Mouse (Mus musculus): Measurements from ENCODE around the gene Ntrk1. TPM values are rescaled to one million over a fixed set of nuclear protein-coding genes. Genes with fewer than 3 reads are reported as not detected.

Ntrk1 gene
- polyA plus RNA-seq, 1 experiment from 2014 or later = 8.4 TPM

- WGBS = 71% methylated on average over 25 of the region's 25 CpGs
These were observed 11.5 kb downstream of the Ntrk1 start for GRCm38 (mm10) chr3:87783282-87784023.

GRCm38 (mm10) chr3:87779086-87779485, 15.9 kb downstream of the Ntrk1 start:
- Histone ChIP-seq H3K4me1 (peaks cover 19% of the 10 kb centered on the region), H3K9me3 (replicated peaks) (no peaks in the 10 kb centered on the region), H3K36me3 (no peaks in the 10 kb centered on the region), H3K4me3 (replicated peaks) (no peak overlapping the region), H3K4me2 (no peak overlapping the region), H3K27me3 (peaks cover 39% of the 10 kb centered on the region), H3K9ac (no peak overlapping the region), H3K27ac (no peak overlapping the region)
- WGBS = 25% methylated on average over 2 of the region's 2 CpGs
- no peak for ATAC-seq (replicated peaks; ENCODE audit: low FRiP score)

More at GRCm38 (mm10) chr3:87783282-87784023, 11.5 kb downstream of the Ntrk1 start:
- ATAC-seq (replicated peaks; ENCODE audit: low FRiP score) = peak; percentile 50
- H3K27me3 ChIP-seq = peaks cover 17% of the 10 kb centered on the region
- H3K27ac ChIP-seq = peak overlapping the region; percentile 30
- no peak overlapping the region for H3K9ac ChIP-seq
- peak overlapping the region; percentile 0; the same call in 1 of the 2 replicates for H3K4me2 ChIP-seq
- H3K4me1 ChIP-seq = peaks cover 18% of the 10 kb centered on the region
- H3K9me3 ChIP-seq (replicated peaks) = no peaks in the 10 kb centered on the region
- no peaks in the 10 kb centered on the region for H3K36me3 ChIP-seq
- H3K4me3 ChIP-seq (replicated peaks) = no peak overlapping the region

GRCm38 (mm10) chr3:87778283-87778682, 16.7 kb downstream of the Ntrk1 start:
- no peak for ATAC-seq (replicated peaks; ENCODE audit: low FRiP score)
- Histone ChIP-seq H3K27me3 (peaks cover 39% of the 10 kb centered on the region), H3K4me3 (replicated peaks) (no peak overlapping the region), H3K9ac (no peak overlapping the region), H3K4me2 (peak overlapping the region; percentile 24), H3K36me3 (no peaks in the 10 kb centered on the region), H3K4me1 (peaks cover 19% of the 10 kb centered on the region), H3K27ac (no peak overlapping the region), H3K9me3 (replicated peaks) (no peaks in the 10 kb centered on the region)
- WGBS = 44% methylated on average over 23 of the region's 23 CpGs

GRCm38 (mm10) chr3:87771088-87771487, 23.9 kb downstream of the Ntrk1 start:
- ATAC-seq (replicated peaks; ENCODE audit: low FRiP score) = peak; percentile 30; the same call in 1 of the 2 replicates
- Histone ChIP-seq H3K4me3 (replicated peaks) (no peak overlapping the region), H3K9me3 (replicated peaks) (no peaks in the 10 kb centered on the region), H3K9ac (no peak overlapping the region), H3K36me3 (no peaks in the 10 kb centered on the region), H3K27ac (0 out of 2 replicates have a peak overlapping the region, but pooled peaks have one; percentile 25), H3K27me3 (no peaks in the 10 kb centered on the region), H3K4me2 (peak overlapping the region; percentile 14; the same call in 1 of the 2 replicates), H3K4me1 (peaks cover 53% of the 10 kb centered on the region)
- WGBS = 32% methylated on average over 6 of the region's 6 CpGs

- Histone ChIP-seq H3K27me3 (no peaks in the 10 kb centered on the region), H3K4me3 (replicated peaks) (no peak overlapping the region), H3K4me2 (no peak overlapping the region), H3K9ac (no peak overlapping the region), H3K4me1 (peaks cover 61% of the 10 kb centered on the region), H3K27ac (no peak overlapping the region), H3K9me3 (replicated peaks) (no peaks in the 10 kb centered on the region), H3K36me3 (no peaks in the 10 kb centered on the region)
- ATAC-seq (replicated peaks; ENCODE audit: low FRiP score) = no peak
- 0% methylated on average over 4 of the region's 4 CpGs for WGBS
These were observed 24.7 kb downstream of the Ntrk1 start for GRCm38 (mm10) chr3:87770280-87770679.

- Histone ChIP-seq H3K9me3 (replicated peaks) (no peaks in the 10 kb centered on the region), H3K27me3 (no peaks in the 10 kb centered on the region), H3K27ac (no peak overlapping the region), H3K9ac (no peak overlapping the region), H3K4me1 (peaks cover 68% of the 10 kb centered on the region), H3K4me2 (no peak overlapping the region), H3K4me3 (replicated peaks) (no peak overlapping the region), H3K36me3 (no peaks in the 10 kb centered on the region)
- WGBS = 79% methylated on average over 8 of the region's 8 CpGs
- ATAC-seq (replicated peaks; ENCODE audit: low FRiP score) = no peak
These were observed 25.5 kb downstream of the Ntrk1 start for GRCm38 (mm10) chr3:87769506-87769905.

GRCm38 (mm10) chr3:87768844-87769243, 26.1 kb downstream of the Ntrk1 start:
- no peaks in the 10 kb centered on the region for H3K9me3 ChIP-seq (replicated peaks)
- no peaks in the 10 kb centered on the region for H3K36me3 ChIP-seq
- under 1% methylated on average over 37 of the region's 37 CpGs for WGBS
- ATAC-seq (replicated peaks; ENCODE audit: low FRiP score) = peak; percentile 71
- peaks cover 75% of the 10 kb centered on the region for H3K4me1 ChIP-seq
- no peaks in the 10 kb centered on the region for H3K27me3 ChIP-seq
- H3K4me2 ChIP-seq = peak overlapping the region; percentile 67
- H3K9ac ChIP-seq = peak overlapping the region; percentile 56
- peak overlapping the region; percentile 88 for H3K27ac ChIP-seq
- peak overlapping the region; percentile 51 for H3K4me3 ChIP-seq (replicated peaks)

GRCm38 (mm10) chr3:87768431-87768830, 26.5 kb downstream of the Ntrk1 start:
- Histone ChIP-seq H3K27ac (peak overlapping the region; percentile 88), H3K27me3 (no peaks in the 10 kb centered on the region), H3K9me3 (replicated peaks) (no peaks in the 10 kb centered on the region), H3K4me1 (peaks cover 79% of the 10 kb centered on the region), H3K36me3 (no peaks in the 10 kb centered on the region), H3K4me3 (replicated peaks) (peak overlapping the region; percentile 51), H3K4me2 (peak overlapping the region; percentile 67), H3K9ac (peak overlapping the region; percentile 56)
- WGBS = 30% methylated on average over 6 of the region's 6 CpGs
- no peak for ATAC-seq (replicated peaks; ENCODE audit: low FRiP score)

- Histone ChIP-seq H3K9me3 (replicated peaks) (no peaks in the 10 kb centered on the region), H3K27me3 (no peaks in the 10 kb centered on the region), H3K4me3 (replicated peaks) (peak overlapping the region; percentile 51), H3K36me3 (no peaks in the 10 kb centered on the region), H3K9ac (peak overlapping the region; percentile 56), H3K27ac (peak overlapping the region; percentile 88), H3K4me1 (peaks cover 85% of the 10 kb centered on the region), H3K4me2 (peak overlapping the region; percentile 67)
- ATAC-seq (replicated peaks; ENCODE audit: low FRiP score) = peak; percentile 47; the same call in 1 of the 2 replicates
- 32% methylated on average over 8 of the region's 8 CpGs for WGBS
These were observed 27.2 kb downstream of the Ntrk1 start for GRCm38 (mm10) chr3:87767764-87768163.

- Histone ChIP-seq H3K27me3 (no peaks in the 10 kb centered on the region), H3K4me2 (peak overlapping the region; percentile 67), H3K9ac (no peak overlapping the region), H3K36me3 (peaks cover 3% of the 10 kb centered on the region; the same call in 1 of the 2 replicates), H3K27ac (peak overlapping the region; percentile 95), H3K4me3 (replicated peaks) (0 out of 2 replicates have a peak overlapping the region, but pooled peaks have one; percentile 22), H3K9me3 (replicated peaks) (no peaks in the 10 kb centered on the region), H3K4me1 (peaks cover 87% of the 10 kb centered on the region)
- 82% methylated on average over 3 of the region's 3 CpGs for WGBS
- no peak for ATAC-seq (replicated peaks; ENCODE audit: low FRiP score)
These were observed 28.7 kb downstream of the Ntrk1 start for GRCm38 (mm10) chr3:87766284-87766667.

- ATAC-seq (replicated peaks; ENCODE audit: low FRiP score) = no peak
- Histone ChIP-seq H3K4me2 (peak overlapping the region; percentile 67), H3K27ac (peak overlapping the region; percentile 95), H3K36me3 (peaks cover 3% of the 10 kb centered on the region; the same call in 1 of the 2 replicates), H3K4me3 (replicated peaks) (peak overlapping the region; percentile 22), H3K9ac (no peak overlapping the region), H3K27me3 (no peaks in the 10 kb centered on the region), H3K9me3 (replicated peaks) (no peaks in the 10 kb centered on the region), H3K4me1 (peaks cover 85% of the 10 kb centered on the region)
- 62% methylated on average over 5 of the region's 5 CpGs for WGBS
These were observed 29.2 kb downstream of the Ntrk1 start for GRCm38 (mm10) chr3:87765631-87766283.

GRCm38 (mm10) chr3:87765091-87765490, 29.9 kb downstream of the Ntrk1 start:
- ATAC-seq (replicated peaks; ENCODE audit: low FRiP score) = peak; percentile 20; the same call in 1 of the 2 replicates
- H3K36me3 ChIP-seq = peaks cover 4% of the 10 kb centered on the region; the same call in 1 of the 2 replicates
- peak overlapping the region; percentile 22 for H3K4me3 ChIP-seq (replicated peaks)
- no peaks in the 10 kb centered on the region for H3K27me3 ChIP-seq
- H3K9me3 ChIP-seq (replicated peaks) = no peaks in the 10 kb centered on the region
- WGBS = 20% methylated on average over 10 of the region's 10 CpGs
- peak overlapping the region; percentile 67 for H3K4me2 ChIP-seq
- H3K4me1 ChIP-seq = peaks cover 80% of the 10 kb centered on the region
- H3K9ac ChIP-seq = no peak overlapping the region
- H3K27ac ChIP-seq = peak overlapping the region; percentile 95

Data from kidney, embryonic 15.5 days (tissue).